Mouse (Mus musculus) ovary, postnatal 10 days (tissue): Measurements from ENCODE around the gene Ice1.

Source experiments
- DNase-seq: peaks from one replicate; pipeline ENCODE4 v3.0.0; 2022; ENCODE audit warnings: low spot score

Gene Ice1

DNA sequence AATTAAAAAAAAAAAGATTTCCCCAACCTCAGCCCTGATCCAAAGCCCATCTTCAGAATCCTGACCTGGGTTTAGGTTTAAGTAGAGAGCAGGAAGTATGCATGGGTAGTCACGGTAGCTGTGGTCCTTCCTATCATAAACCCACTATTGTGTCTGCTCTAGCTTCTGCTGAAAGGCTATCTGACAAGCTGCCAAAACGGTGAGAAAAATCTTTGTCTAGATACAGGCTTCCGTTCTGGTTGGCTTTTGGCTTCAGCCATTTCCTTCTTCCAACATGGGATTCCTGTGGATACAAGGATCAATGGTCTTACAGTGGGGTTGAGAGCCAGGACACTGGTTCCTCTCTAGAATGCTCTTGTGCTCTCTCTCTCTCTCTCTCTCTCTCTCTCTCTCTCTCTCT is 2.2 kb upstream of the Ice1 start:
- DNase-seq = no peak

DNA sequence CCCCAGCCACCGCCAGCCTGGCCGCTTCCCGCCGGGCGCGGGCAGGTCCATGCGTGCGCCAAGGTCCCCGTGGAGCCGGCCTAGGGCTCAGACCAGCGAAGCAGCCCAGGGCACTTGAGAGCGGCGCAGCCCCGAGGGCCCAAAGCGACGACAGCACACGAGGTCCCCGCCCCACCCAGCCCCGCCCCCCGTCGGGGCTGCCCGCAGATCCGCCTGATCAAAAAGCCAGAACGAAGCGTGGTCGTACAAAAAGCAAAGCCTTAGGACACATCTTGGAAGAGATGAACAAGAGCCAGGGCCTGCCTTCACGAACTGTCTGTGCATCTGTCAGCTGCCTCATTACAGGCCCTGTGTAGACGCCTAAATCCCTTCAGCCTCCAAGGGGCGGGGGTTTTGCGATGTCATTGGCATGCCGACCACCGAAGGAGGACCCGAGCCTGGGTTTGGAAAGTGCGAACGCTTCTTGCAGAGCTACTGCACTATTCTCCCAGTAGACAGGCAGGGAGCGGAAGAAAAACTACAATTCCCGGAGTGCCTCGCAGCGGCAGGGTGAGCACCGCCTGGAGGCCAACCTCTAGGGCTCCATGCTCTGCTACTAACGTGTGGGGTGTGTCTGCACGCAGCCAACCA is 343 bp upstream of the Ice1 start:
- peak; percentile 95 for DNase-seq

DNA sequence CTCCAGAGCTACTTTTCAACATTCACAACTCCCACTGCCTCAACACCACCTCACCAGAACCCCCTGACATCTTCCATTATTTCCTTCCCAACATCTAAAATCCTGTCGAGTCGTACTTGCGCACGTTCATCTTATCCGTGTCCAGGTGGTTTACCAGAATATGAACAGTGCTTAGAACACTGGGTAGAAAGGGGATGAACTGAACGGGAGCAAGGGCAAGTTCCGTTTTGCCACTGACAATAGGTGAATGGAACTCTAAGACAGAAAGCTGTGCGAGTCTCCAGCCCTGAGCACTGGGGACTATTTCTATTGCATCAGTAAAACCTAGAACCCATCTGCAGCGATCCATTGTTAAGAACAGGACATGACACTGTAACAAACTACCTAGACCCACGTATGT is 728 bp downstream of the Ice1 start:
- DNase-seq = no peak

DNA sequence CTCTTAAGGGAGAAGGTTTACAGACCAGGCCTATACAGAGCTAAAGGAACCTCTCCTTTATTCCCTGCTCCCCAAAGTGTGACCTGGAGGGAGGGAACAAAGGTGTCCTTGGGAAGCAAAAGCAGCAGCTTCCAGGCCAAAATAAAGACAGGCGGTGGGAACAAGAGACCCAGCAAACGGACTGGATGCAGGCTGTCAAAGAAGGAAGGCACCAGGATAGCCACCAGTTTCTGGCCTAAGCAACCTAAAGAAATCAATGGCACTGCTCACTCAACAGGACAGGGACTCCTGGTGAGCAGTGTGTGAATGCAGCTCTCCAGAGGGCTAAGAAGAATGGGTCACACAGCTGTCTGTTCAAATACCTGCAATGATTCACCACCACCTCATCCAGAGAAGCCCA is 1.8 kb downstream of the Ice1 start:
- DNase-seq = no peak

DNA sequence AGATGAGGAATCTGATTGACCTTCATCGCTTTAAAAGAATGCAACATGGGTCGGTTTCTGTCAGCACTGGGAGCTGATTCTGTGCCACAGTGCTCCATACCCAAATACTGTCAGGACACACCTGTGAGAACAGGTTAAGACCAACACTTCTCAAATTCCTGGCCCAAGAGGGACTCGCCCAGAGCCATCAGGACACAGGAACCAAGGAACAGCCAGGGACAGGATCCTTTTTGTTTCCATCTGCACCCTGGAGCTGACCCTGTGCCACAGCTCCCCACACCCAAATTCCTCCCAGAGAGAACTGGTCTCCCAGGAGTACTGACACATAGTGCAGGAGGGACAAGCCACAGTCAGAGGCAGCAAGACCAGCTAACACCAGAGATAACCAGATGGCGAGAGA is 11.0 kb downstream of the Ice1 start:
- no peak for DNase-seq

DNA sequence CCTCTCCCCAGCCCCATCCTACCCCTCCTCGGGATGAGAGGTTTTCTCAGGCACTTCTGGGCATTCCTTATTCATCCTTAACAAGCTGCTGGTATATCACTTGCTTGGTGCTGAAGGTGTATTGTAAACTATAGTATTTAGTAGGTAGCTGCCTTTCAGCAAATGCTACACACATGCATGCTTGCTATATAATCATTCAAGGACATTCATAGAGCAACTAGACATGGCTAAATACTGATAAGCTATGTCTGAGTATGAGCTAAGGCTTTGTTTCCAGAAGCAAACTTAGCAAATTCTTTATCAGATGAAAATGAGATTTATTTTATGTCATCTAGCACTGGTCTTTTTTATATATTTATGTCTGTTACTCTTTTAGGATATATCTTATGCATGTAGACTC is 11.8 kb downstream of the Ice1 start:
- DNase-seq = no peak

DNA sequence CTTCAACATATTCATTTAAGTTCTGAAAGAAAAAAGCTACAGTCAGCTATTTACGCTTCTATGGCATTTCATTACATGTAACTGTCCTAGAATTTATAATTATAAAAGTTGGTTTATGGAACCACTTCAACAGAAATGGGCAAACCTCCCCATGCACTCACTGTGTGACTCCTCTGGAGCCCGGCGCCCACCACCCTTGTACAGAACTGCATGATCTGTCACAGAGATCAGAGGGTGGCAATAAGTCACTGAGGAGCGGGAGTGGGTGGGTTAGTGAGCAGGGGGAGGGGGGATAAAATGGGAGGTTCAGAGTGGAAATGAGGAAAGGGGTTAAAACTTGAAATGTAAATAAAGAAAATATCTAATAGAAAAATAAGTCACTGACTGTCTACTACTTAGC is 13.0 kb downstream of the Ice1 start:
- no peak for DNase-seq

DNA sequence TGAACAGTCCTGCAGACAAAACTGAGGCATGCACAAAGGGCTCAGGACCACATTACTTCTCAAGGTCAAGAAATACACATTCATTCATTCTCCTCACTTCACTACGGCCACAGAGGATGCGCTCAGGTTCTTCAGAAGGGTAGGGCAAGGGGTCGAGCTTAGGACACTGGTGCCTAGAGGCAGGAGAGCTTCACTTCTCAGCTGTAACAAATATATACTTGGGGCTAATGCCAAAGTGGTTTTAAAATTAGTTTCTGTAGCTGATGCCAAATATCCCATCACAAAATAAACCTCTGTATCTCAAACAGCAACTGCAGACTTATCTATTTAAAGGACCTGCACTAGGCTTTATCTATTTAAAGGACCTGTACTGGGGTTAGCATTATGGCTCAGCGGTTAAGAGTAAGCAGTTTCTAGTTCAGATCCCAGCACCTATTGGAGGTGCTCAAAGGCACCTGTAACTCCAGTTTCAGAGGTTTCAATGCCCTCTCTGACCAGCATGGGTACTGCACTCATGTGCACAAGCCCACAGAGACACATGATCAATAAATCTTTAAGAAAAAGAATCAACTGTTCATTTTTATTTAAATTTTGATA is 14.9 kb downstream of the Ice1 start:
- DNase-seq = no peak

DNA sequence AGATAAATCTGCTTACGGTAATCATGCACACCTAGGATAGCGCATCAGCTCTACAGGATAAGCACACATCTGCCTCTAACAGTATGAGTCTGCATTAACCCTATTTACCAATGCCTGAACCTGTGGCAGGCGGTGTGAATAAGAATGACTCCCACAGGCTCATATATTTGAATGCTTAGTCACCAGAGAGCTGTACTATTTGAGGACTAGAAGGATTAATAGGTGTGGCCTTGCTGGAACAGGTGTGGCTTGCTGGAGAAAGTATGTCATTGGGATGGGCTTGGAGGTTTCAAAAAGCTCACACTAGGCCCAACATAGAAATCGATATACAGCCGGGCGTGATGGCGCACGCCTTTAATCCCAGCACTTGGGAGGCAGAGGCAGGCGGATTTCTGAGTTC is 15.9 kb downstream of the Ice1 start:
- no peak for DNase-seq

DNA sequence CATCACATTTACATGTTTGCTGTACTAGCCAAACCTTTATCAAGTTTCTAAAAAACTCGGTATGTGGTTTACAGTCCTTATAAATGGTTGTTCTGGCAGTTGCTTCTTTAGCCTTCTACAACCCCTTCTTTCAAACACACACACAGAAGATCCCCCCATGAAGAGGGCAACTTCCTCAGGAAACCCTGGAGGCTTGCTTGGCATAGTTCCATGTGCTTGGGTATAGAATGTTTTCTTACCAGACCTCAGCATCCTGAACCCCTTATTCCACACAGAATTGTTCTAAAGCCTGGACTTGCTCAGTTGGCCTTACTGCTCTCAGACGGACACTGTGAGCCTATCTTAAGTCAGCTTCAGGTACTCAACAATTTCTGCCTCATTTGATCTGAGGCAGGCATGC is 24.6 kb downstream of the Ice1 start:
- no peak for DNase-seq

DNA sequence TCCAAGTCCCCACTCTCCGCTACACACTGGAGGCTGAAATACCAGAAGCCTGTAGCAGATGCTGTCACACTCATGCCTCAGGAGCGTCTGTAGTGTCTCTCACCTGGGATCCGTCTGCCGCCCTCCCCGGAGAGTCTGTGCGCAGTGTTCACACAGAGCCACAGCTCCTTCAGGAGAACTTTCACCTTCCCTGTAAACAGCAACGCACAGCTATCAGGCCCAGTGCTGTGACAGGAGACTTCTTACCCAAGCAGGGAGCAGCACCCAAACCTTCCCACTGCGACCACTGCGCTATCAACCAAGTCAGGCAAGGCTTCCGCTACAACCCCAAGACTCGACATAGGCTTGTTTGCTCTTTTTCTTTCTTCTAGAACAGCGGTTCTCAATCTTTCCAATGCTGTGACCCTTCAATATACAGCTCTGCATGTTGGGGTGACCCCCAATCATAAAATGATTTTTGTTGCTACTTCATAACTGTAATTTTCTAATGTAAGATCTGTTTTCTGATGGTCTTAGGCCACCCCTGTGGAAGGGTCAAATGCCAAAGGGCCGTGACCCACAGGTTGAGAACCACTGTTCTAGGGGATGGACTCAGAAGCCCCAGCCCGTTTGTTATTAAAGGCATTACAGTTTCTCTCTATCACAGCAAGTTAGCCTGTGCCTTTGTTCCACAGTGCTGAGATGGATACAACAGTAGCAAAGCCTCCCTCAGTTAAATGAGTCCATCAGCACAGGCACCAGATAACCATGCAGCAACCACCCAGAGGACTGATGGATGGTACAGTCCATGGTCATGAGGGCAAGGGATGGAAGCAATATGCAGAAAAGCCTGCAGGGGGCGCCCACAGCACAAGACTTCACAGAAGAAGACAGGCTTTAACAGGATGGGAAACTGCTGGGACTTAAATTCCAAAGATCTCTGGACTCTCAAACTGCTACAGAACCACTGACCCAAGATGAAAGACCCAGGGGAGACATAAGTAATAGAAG is 26.7 kb downstream of the Ice1 start:
- DNase-seq = peak; percentile 22

DNA sequence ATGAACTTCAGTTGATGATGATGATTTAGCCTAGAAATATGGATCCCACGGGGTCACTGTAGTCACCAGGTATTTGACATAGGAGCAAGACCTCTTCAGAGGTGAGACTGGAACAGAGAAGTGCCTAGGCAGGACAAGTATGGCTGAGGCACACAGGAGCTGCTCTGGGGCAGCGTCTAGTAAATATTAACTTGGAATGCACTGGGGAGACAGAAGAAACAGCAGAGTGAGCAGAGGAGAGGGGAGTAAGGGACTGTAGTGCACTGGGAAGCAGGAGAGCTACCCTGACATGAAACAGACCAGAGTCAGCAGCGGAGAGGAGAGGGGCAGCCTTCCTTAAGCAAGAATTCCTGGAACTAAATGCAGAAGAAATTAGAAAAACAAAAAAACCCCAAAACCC is 27.8 kb downstream of the Ice1 start:
- no peak for DNase-seq

DNA sequence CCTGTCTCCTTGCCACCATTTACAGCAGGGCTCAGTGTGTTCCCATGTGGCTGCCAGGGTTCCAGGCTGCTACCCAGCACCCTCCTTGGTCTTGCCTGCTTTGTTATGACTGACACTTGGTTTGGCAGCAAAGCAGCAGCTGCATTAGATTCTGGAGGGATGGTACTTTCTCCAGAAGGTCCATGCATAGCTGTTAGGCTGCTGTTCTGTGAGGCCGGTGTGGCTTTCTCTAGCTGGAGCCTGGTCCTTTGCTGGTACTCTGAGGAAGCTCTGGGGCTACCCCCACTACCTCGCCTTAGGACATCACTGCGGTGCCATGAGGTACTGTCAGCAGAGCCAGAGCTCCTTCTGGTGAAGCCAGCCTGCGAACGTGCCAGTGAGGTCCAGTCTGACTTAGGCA is 32.1 kb downstream of the Ice1 start:
- DNase-seq = no peak

DNA sequence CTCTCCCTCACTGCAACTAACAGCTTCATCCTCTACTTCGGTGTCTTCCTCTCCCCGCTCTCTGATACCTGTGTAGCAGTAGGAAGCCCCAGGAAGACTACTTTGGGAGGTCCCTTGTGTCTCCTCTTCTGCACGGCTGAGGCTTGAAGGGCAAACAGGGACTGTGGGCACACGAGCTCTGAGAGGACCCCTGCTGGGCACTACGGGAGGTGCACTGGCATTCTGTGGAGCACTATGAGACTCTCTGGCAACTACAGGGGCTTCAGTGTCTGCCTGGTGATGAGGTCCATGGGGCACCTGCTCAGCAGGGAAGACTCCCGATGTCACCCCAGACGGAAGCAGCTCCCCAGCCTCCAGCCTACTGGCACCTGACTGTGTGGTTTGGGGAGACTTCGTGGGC is 32.7 kb downstream of the Ice1 start:
- no peak for DNase-seq

DNA sequence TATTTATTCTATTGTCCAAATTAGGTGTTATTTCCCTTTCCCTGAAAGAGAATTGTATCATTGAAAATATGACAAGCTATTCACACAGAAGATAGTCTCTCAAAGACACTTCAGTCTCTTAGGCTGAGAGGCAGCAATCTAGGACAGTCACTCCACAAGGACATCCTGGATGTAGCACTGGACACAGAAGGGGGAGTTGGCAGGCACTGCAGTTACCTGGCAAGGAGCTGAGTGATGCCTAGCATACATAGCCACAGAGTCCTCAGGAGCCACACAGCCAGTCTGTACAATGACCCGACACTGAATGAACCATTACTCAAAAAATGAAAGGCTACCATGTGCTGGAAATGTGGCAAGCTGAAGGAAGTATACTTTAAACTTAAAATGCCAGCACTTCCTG is 35.9 kb downstream of the Ice1 start:
- DNase-seq = no peak

DNA sequence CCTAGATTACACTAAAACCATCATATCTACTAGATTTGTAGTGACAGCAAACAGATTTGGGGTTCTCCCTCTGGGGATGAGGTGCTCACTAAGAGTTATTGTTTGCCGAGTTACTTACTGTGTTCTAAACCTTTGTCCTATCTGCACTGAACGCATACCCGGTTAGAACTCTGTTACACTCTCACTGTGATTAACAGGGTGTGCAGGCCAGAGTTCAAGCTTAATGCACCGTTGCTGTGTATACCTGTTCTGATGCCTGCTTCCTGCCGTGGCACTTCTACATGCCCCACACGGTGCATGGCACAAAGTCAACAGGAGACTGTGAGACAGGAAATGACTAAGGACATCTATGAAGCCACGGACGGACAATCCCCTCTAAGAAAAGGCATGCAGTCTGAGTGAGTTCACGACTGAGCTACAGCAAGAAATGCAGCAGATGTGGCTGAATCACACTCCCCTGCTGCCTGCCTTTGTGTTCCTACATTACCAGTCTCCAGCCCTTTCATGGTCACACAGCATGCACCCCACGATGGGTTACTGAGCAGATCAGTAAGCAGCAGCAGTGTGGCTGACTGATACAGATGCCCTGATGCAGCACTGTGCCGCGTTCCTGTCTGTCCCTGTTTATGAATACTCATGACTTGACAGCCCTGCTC is 37.3 kb downstream of the Ice1 start:
- DNase-seq = no peak

DNA sequence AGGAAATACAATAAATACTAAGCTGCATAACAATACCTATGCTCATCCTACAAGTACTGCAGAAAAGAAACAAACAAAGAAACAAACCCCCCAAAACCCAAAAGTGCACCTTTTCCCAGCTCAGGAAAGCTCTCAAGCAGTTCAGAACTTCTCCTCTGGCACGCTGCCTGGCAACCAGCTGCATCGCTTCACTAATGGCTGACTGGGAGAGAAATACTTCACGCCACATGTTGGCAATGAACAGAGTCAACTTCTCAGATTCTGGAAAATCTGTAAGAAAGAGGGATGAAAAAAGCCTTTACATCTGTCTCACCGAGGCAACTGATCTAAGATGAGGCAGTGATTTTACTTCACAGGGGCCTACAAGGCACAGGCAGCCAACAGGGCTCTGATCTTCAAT is 38.5 kb downstream of the Ice1 start:
- no peak for DNase-seq

DNA sequence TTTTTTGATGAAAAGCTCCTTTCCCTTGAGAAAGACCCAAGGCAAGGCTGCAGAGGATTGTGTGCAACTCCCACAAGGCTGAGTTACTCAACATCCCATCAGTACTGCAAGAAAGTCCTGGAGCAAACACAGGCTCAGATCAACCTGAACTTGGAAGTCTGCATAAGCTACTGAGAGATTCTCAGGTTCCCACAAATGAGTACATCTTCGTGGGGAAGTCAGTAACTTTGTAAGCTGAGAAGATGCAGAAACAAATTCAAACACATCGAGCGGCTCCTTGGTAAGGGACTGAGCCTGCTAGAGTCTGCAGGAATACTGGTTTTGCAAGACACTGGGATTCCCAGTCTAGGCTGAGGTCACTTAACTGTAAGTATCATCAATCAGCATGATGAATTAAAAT is 40.5 kb downstream of the Ice1 start:
- no peak for DNase-seq

DNA sequence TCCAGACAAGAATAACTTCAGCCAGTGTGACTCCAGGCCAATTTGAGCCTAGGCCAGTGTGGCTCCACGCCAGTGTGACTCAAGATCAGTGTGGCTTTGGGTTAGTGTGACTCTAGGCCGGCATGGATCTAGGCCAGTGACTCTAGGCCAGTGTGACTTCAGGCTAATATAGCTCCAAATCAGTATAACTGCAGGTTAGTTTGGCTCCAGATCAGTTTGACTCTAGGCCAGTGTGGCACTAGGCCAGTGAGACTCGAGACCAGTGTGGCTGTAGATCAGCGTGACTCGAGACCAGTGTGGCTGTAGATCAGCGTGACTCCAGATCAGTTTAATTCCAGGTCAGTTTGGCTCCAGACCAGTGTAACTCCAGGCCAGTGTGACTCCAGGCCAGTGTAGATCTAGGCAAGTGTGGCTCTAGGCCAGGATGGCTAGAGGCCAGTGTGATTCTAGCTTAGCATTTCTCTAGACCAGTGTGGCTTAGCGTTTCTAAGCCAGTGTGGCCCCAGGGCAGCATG is 47.1 kb downstream of the Ice1 start:
- peak; percentile 28 for DNase-seq

DNA sequence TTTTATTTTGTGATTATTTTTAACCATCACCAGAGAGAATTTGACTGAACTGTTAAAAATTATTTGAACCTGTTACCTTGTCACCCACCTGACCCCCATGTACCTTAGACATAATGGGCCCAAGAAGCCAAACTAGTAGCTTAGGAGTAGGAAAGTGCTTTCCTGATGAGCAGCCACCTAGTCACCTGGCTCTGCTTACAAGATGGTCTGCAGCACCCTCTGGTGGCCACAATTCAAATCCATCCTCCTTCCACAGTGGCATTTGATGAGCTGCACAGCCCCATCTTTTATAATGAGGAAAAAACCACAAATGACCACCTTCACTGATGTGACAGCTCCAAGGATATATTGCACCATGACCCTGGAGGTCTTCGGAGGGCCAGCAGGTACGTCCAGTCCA is 50.5 kb downstream of the Ice1 start:
- DNase-seq = no peak

DNA sequence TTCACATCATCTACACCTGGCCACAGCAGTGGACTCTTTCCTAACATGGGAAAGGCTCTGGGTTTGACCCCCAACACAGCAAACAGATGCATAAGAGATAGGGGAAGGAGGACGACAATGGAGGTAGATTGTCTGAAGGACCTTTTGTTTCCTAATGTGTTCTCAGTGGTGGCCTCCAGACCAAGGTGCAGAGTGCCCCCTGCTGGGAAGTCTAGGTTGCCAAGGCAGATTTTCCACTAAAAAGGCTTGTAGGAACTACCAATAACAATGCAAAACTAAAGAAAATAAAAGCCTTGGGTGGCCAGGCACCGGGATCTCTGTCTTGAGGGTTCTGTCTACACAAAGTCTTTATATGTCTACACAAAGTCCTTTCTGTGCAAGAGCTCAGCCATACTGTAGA is 54.9 kb downstream of the Ice1 start:
- peak; percentile 21 for DNase-seq

DNA sequence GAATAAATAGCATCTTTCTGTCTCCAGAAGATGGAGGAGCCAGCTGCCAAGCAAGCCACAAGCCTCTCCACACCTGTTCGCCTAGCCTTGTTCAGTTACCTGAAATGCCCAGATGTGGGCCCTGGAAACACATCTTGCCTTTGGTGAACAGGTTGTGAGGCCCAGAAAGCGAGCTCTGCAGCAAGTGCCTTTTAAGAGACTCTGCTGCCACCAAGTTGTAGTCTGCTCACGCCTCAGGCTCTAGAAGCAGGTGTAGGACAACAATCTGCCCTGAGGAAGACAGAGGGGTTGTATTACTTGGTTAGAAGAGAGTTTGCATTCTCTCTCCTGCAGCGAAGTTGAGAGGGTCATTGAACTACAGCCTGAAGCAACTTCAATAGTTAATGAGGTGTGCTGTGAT is 55.9 kb downstream of the Ice1 start:
- DNase-seq = no peak

DNA sequence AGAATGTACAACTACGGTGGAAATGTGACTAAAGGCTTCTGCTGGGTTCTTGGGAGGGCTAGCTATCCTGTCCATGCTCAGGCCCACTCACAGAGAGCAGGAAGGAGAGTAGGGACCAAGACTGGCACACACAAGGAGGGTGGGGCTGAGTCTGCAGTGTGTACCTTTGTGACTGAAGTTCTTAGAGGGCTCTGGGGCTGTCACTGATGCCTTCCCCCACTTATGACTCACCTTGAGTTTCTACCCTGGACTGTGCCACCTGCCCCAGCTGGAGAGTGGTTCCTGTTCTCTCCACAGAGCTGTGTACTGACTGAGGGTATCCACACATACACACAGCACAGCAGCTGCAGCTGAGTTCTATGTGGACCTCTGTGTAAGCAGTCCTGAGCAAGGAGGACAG is 63.2 kb downstream of the Ice1 start:
- DNase-seq = no peak
